Mouse (Mus musculus): ENCODE data around the gene D17Wsu92e. TPM values are rescaled to one million over a fixed set of nuclear protein-coding genes. Genes with fewer than 3 reads are reported as not detected.

Gene D17Wsu92e
- total RNA-seq, 2 experiments from 2014 or later, result 167 to 174 TPM

DNA sequence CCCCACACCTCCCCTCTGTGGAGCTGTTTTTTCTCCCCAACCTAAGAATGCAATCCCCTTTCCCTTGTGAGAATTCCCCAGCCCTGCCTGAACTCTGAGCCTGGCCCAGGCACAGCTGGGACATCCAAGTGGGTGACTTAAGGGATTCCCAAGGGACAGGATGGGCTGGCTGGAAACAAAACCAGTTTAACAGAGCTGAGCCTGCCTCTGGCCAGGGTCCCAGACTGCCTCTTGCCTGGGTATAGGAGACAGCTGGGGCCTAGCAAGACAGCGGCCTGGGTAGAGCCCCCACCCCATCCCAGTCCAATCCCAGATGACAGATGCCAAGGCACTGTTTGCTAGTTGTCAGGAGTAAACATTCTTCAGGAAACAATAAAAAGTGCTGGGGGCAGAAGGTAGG is 107.6 kb downstream of the D17Wsu92e start:
- DNase-seq, result no peak
- intact Hi-C loops (cut with DNase I), result no loop called here

DNA sequence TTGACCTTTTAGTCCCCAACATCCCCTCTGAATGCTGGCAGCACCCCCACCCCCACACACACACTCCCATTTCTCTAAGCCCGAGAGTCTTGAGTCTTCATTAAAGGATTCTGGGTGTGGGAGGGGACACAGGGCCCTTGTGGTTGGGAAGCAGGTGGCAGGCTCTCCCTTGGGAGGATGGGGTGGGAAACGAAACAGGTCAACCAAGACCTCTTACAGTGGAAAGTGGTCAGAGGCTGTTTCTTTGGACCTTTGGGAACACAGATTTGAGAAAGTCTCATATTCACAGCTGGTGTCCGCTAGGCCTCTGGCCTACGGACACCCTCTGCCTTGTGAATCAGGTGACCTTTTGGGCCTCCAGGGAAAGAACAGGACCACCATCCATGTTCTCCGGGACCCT is 110.8 kb downstream of the D17Wsu92e start:
- DNase-seq, result no peak
- intact Hi-C loops (cut with DNase I), result loop anchor here (5.0 kb wide), 1 partner anchor 53 kb away; no protein-coding TSS in a partner anchor

DNA sequence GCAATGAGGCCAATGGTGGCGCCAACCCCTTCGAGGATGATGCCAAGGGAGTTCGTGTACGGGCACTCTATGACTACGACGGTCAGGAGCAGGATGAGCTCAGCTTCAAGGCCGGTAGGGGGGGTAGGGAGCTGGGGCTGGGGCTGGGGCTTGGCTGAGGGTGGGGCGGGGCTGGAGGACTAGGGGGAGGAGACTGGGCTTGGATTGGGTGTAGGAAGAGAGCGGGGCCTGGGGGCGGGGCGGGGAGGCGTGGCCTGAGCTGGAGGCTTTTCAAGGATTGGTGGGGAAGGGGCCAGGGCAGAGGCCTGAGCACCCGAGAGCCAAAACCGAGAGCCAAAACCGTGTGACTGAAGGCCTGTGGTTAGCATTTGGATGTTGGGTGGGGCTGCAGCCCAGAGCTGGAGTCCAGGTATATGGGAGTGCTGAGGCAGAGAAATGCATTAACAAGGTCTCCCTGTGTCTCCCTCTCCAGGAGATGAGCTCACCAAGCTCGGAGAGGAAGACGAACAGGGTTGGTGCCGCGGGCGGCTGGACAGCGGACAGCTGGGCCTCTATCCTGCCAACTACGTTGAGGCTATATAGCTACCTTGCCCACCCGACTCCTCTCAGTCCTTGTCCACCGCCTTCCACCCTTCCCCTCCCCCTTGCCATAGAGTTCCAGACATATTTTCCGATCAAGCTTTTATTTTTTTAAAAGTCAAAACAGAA is 112.3 kb downstream of the D17Wsu92e start:
- intact Hi-C loops (cut with DNase I), result loop anchor here (5.0 kb wide), 1 partner anchor 54 kb away; no protein-coding TSS in a partner anchor
- DNase-seq, result peak; percentile 37 to 53

GRCm38 (mm10) chr17:27705661-27706060 is 114.8 kb downstream of the D17Wsu92e start:
- DNase-seq, result no peak
- intact Hi-C loops (cut with DNase I), result loop anchor here (5.0 kb wide), 1 partner anchor 57 kb away; no protein-coding TSS in a partner anchor

GRCm38 (mm10) chr17:27703961-27704621 is 116.4 kb downstream of the D17Wsu92e start:
- DNase-seq, result no peak
- intact Hi-C loops (cut with DNase I), result no loop called here

DNA sequence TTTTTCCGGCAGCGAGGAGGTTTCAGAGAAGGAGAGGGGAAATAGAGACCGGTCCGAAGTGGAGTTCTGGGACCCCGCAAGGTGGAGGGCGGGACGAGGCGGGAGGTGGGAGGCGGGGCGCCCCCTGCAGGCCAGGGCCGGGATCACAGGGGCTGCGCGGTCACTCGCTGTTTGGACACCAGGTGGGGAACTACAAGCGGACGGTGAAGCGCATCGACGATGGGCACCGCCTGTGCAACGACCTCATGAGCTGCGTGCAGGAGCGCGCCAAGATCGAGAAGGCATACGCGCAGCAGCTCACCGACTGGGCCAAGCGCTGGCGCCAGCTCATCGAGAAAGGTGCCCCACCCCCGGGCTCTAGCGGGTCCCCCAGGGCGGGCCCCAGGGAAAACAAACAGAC is 117.9 kb downstream of the D17Wsu92e start:
- DNase-seq, result peak; percentile 14 to 32
- intact Hi-C loops (cut with DNase I), result no loop called here

GRCm38 (mm10) chr17:27701856-27702255 is 118.6 kb downstream of the D17Wsu92e start:
- intact Hi-C loops (cut with DNase I), result no loop called here

More at GRCm38 (mm10) chr17:27701856-27702255, 118.6 kb downstream of the D17Wsu92e start:
- DNase-seq, result no peak

Other genes starting within 250 kb of the D17Wsu92e start
- gene Nudt3, start 197.2 kb downstream of the D17Wsu92e start, total RNA-seq (2021), result 100 to 1,000 TPM; 232 to 233 TPM
- gene RPS10-NUDT3, start 185.4 kb downstream of the D17Wsu92e start, total RNA-seq (2021), result not detected
- gene Rps10, start 184.0 kb downstream of the D17Wsu92e start, total RNA-seq (2021), result 100 to 1,000 TPM; 294 to 354 TPM
- gene Pacsin1, start 165.1 kb downstream of the D17Wsu92e start, total RNA-seq (2021), result under 1 TPM; 0.18 to 0.59 TPM
- not detected for gene Spdef, start 91.7 kb downstream of the D17Wsu92e start, total RNA-seq (2021)
- gene Snrpc, start 17.5 kb upstream of the D17Wsu92e start, total RNA-seq (2021), result 10 to 100 TPM; 69.6 to 70.4 TPM
- 10 to 100 TPM; 17.0 to 26.8 TPM for gene Uhrf1bp1, start 35.8 kb upstream of the D17Wsu92e start, total RNA-seq (2021)
- 10 to 100 TPM in 1 of 2 experiments, 1 to 10 TPM in 1; 7.8 to 13.0 TPM for gene Anks1, start 88.7 kb upstream of the D17Wsu92e start, total RNA-seq (2021)
- 10 to 100 TPM; 14.8 to 16.0 TPM for gene Taf11, start 89.2 kb upstream of the D17Wsu92e start, total RNA-seq (2021)

All from gastrocnemius, postnatal 36 days (tissue).